Mouse (Mus musculus) stomach, postnatal 0 days (tissue): ENCODE measurements at regions not wholly inside any gene's neighbourhood (a gene's known extent, or its start where the extent isn't known, plus 50 kb on each side); places are given as distances from the start of the nearest gene placed in this dataset.

Experiments used
- CTCF ChIP-seq: IDR thresholded peaks from 2 replicates; pipeline ENCODE4 v1.5.1; 2016; ENCODE audit warnings: antibody characterized with exemption, low read depth, mild to moderate bottlenecking, moderate library complexity
- EP300 ChIP-seq: optimal IDR thresholded peaks from 2 replicates; pipeline ENCODE3; 2016; ENCODE audit warnings: antibody characterized with exemption

DNA sequence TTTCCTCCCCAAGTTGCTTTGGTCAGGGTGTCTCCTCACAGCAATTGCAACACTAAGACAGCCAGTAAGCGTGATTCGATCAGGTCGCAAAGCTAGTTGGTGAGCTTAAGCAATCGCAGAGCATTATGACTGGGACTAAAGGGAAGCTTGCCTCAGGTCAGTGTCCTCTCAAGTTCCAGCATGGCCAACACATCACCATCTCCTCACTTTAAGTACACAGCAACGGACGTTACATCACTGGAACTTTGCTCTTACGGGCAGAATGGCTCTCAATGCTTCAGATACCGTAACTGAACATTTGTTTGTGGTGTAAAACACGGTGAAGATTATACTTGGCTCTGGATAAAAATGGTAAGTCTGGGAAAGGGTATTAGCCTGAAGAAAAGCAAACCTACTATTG is 106.7 kb downstream of the Sptssa start:
- TF ChIP-seq CTCF (no peak), EP300 (no peak)
